Mouse (Mus musculus) cerebellum, postnatal 10 days (tissue): ENCODE measurements around the gene Olfr678.
"Not testable (repeated sequence)": the region's sequence is repeated elsewhere in the genome, so short reads cannot be mapped to it uniquely, and the experiment has no call there.

Experiments
- DNase-seq, 2 experiments: peaks; one replicate each; pipeline ENCODE4 v3.0.0; 2021; ENCODE audit warnings: mixed read lengths in 2 of 2

Gene Olfr678

GRCm38 (mm10) chr7:105064175-105064574 lies at the start of gene Olfr678:
Gene Olfr678, plus strand, starts transcription at chr7:105064475.
- no peak for DNase-seq

GRCm38 (mm10) chr7:105022530-105022929 lies 41.7 kb upstream of the Olfr678 start:
- no peak for DNase-seq

GRCm38 (mm10) chr7:105028360-105028759 lies 35.9 kb upstream of the Olfr678 start, which contains the start of gene Olfr675:
Gene Olfr675, minus strand, starts transcription at chr7:105028460.
- no peak for DNase-seq

- DNase-seq = no peak
Measured at GRCm38 (mm10) chr7:105032398-105032797, 31.9 kb upstream of the Olfr678 start, which contains the start of gene Olfr676. Gene Olfr676, plus strand, starts transcription at chr7:105032698.

DNA sequence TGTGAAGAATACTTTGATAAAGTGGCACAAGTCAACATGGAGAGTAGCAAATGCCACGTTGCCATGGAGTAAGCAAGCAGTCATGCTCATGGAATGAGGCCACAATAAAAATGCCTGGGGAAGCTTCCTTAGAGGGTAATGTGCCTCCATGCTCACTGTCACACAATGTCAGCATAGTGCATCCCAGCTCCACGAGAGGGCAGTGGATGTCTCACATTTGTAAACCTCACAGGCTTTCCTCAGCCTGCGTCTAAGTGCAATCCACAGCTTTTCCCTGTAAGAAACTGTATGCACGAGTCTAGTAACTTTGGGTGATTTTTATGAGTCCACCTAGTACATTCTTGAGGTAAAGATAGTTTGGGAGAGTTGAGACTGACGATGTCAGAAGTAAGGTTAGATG lies 30.4 kb upstream of the Olfr678 start:
- DNase-seq = peak in 1 of 2 experiments; percentile 3

- DNase-seq = no peak
Measured at GRCm38 (mm10) chr7:105058951-105059350, 5.3 kb upstream of the Olfr678 start.

- no peak for DNase-seq
Measured at GRCm38 (mm10) chr7:105080905-105081304, 16.6 kb downstream of the Olfr678 start, which contains the start of gene Olfr679. Gene Olfr679, plus strand, starts transcription at chr7:105081205.

GRCm38 (mm10) chr7:105092717-105093116 lies 28.4 kb downstream of the Olfr678 start, which contains the start of gene Olfr680-ps1:
Gene Olfr680-ps1, minus strand, starts transcription at chr7:105092817.
- not testable (repeated sequence) for DNase-seq

- DNase-seq = no peak
Measured at GRCm38 (mm10) chr7:105116536-105116935, 52.3 kb downstream of the Olfr678 start, which contains the start of gene Olfr681. Gene Olfr681, plus strand, starts transcription at chr7:105116836.
